Mouse (Mus musculus): ENCODE measurements around the gene Vmn2r113. TPM values are rescaled to one million over a fixed set of nuclear protein-coding genes. Genes with fewer than 3 reads are reported as not detected.
"Not testable (repeated sequence)": the region's sequence is repeated elsewhere in the genome, so short reads cannot be mapped to it uniquely, and the experiment has no call there.

The Vmn2r113 gene
- total RNA-seq (2021): not detected
- long read RNA-seq, experiment 1: 0 reads
- long read RNA-seq, experiment 2: 0 reads

DNA sequence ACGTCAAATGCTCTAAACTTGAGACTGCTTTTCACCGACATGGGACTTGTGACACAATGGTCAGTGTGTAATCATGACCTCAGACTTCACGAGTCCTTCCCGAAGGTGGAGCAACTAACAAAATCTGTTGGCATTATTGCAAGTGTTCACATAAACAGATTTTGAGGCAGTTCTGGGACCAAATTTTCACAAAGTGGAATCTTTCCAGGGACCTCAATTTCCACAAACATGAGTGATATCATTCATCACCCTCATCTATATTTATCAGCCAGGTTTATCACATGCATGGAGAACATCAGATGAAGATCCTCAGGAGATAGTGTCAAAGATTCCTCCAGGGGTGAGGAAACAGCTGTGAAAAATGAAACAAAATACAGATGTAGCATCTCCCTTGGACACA is at the start of gene Vmn2r113:
TSS of gene Vmn2r113 (plus strand) at position 301 of the 400 bp plus-strand sequence.
- DNase-seq (ENCODE audit: low spot score in 2 of 2): not testable (repeated sequence)

Other genes with a start within 250 kb of the Vmn2r113 start
- gene Zfp945, start 75.8 kb upstream of the Vmn2r113 start, total RNA-seq (2021): 10 to 100 TPM in 1 of 2 experiments, 1 to 10 TPM in 1; 9.8 to 12.4 TPM
- gene Vmn2r-ps130, start 118.2 kb downstream of the Vmn2r113 start, total RNA-seq (2021): not detected

All from gastrocnemius, postnatal 4 days (tissue).